Mouse (Mus musculus): Measurements from ENCODE around the gene Pabpc6.

DNA sequence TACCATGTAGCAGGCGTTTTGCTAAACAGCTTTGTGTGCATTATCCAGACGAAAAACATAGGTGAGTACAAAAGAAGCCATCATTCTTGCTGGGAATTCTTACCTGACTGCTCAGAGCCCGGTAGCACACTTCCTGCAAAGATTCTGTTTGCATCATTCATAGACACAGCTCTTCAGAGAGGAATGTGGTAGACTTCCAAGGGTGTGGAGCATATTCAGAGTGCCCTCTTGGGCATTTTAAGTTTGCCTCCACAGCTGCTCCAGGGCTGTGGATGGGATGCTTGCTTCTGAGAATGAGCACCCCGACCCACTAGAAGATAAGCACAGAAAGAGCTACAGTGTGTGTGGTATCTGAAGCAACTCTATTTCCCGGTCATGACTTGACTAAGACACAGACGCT lies 41.4 kb upstream of the Pabpc6 start:
- TF ChIP-seq CTCF (IDR thresholded peaks at IDR 0.05; ENCODE audit: low read depth, low read length): no peak
- TF ChIP-seq POLR2A (IDR thresholded peaks at IDR 0.05; ENCODE audit: borderline replicate concordance, low read depth, low read length): no peak

Data from bone marrow macrophage, adult 2 months (primary cell).